Mouse (Mus musculus): ENCODE measurements around the gene Cmbl. TPM values are rescaled to one million over a fixed set of nuclear protein-coding genes. Genes with fewer than 3 reads are reported as not detected.

Cmbl gene
- polyA plus RNA-seq, 1 experiment: 62.9 TPM

- DNase-seq (ENCODE audit: low spot score): no peak
Observed at GRCm38 (mm10) chr15:31540513-31540802, 24.7 kb upstream of the Cmbl start.

- no peak for DNase-seq (ENCODE audit: low spot score)
Observed at GRCm38 (mm10) chr15:31542013-31542958, 22.9 kb upstream of the Cmbl start.

GRCm38 (mm10) chr15:31543246-31543645 lies 21.9 kb upstream of the Cmbl start:
- no peak for DNase-seq (ENCODE audit: low spot score)

GRCm38 (mm10) chr15:31545058-31545457 lies 20.1 kb upstream of the Cmbl start:
- DNase-seq (ENCODE audit: low spot score): no peak

GRCm38 (mm10) chr15:31546291-31546690 lies 18.9 kb upstream of the Cmbl start:
- DNase-seq (ENCODE audit: low spot score): no peak

- DNase-seq (ENCODE audit: low spot score): no peak
Observed at GRCm38 (mm10) chr15:31547421-31547820, 17.8 kb upstream of the Cmbl start.

GRCm38 (mm10) chr15:31550381-31550780 lies 14.8 kb upstream of the Cmbl start:
- DNase-seq (ENCODE audit: low spot score): no peak

- no peak for DNase-seq (ENCODE audit: low spot score)
Observed at GRCm38 (mm10) chr15:31554855-31555254, 10.3 kb upstream of the Cmbl start.

- DNase-seq (ENCODE audit: low spot score): no peak
Observed at GRCm38 (mm10) chr15:31561390-31561789, 3.8 kb upstream of the Cmbl start.

GRCm38 (mm10) chr15:31561976-31562375 lies 3.2 kb upstream of the Cmbl start:
- DNase-seq (ENCODE audit: low spot score): no peak

GRCm38 (mm10) chr15:31562847-31563246 lies 2.3 kb upstream of the Cmbl start:
- DNase-seq (ENCODE audit: low spot score): no peak

GRCm38 (mm10) chr15:31563577-31564546 lies 1.3 kb upstream of the Cmbl start:
- no peak for DNase-seq (ENCODE audit: low spot score)

GRCm38 (mm10) chr15:31565786-31566185 lies 597 bp downstream of the Cmbl start:
- no peak for DNase-seq (ENCODE audit: low spot score)

- no peak for DNase-seq (ENCODE audit: low spot score)
Observed at GRCm38 (mm10) chr15:31567431-31567830, 2.2 kb downstream of the Cmbl start.

- no peak for DNase-seq (ENCODE audit: low spot score)
Observed at GRCm38 (mm10) chr15:31568581-31568996, 3.4 kb downstream of the Cmbl start.

GRCm38 (mm10) chr15:31569325-31570022 lies 4.3 kb downstream of the Cmbl start:
- peak; percentile 64 for DNase-seq (ENCODE audit: low spot score)

- no peak for DNase-seq (ENCODE audit: low spot score)
Observed at GRCm38 (mm10) chr15:31570959-31571358, 5.8 kb downstream of the Cmbl start.

GRCm38 (mm10) chr15:31571906-31572722 lies 6.9 kb downstream of the Cmbl start:
- DNase-seq (ENCODE audit: low spot score): no peak

GRCm38 (mm10) chr15:31573287-31573686 lies 8.1 kb downstream of the Cmbl start:
- DNase-seq (ENCODE audit: low spot score): no peak

- DNase-seq (ENCODE audit: low spot score): no peak
Observed at GRCm38 (mm10) chr15:31573692-31574091, 8.5 kb downstream of the Cmbl start.

- no peak for DNase-seq (ENCODE audit: low spot score)
Observed at GRCm38 (mm10) chr15:31576076-31576475, 10.9 kb downstream of the Cmbl start.

All from urinary bladder, adult 2 months (tissue).